Mouse (Mus musculus): ENCODE measurements around the gene Slc9a3r1. TPM values are rescaled to one million over a fixed set of nuclear protein-coding genes. Genes with fewer than 3 reads are reported as not detected.

Slc9a3r1 gene
- polyA plus RNA-seq, 1 experiment: 51.5 TPM

GRCm38 (mm10) chr11:115208776-115209732, 45.9 kb downstream of the Slc9a3r1 start:
- WGBS: 73% methylated on average over 25 of the region's 25 CpGs
- TF ChIP-seq CTCF (IDR thresholded peaks at IDR 0.05; ENCODE audit: extremely low read depth, insufficient read depth, insufficient read length, insufficient replicate concordance) (no peak), POLR2A (IDR thresholded peaks at IDR 0.05; ENCODE audit: low read depth, low read length) (no peak)
- Histone ChIP-seq H3K4me3 (ENCODE audit: extremely low read depth, insufficient read depth, insufficient read length) (no peak overlapping the region), H3K27me3 (ENCODE audit: control insufficient read depth, insufficient read depth, low read length) (no peaks in the 10 kb centered on the region), H3K4me1 (ENCODE audit: control insufficient read depth, insufficient read depth, insufficient read length) (no peaks in the 10 kb centered on the region), H3K27ac (ENCODE audit: insufficient read depth, low read length) (no peak overlapping the region), H3K36me3 (ENCODE audit: control insufficient read depth, insufficient read depth, low read length) (peaks cover 35% of the 10 kb centered on the region)
- no peak for DNase-seq (ENCODE audit: low read depth in 1 of 2, low spot score in 2 of 2)

- no peaks in the 10 kb centered on the region for H3K27me3 ChIP-seq (ENCODE audit: control insufficient read depth, insufficient read depth, low read length)
- TF ChIP-seq POLR2A (IDR thresholded peaks at IDR 0.05; ENCODE audit: low read depth, low read length) (no peak), CTCF (IDR thresholded peaks at IDR 0.05; ENCODE audit: extremely low read depth, insufficient read depth, insufficient read length, insufficient replicate concordance) (no peak)
- WGBS: 96% methylated on average over 7 of the region's 7 CpGs
- DNase-seq (ENCODE audit: low read depth in 1 of 2, low spot score in 2 of 2): no peak
- H3K4me1 ChIP-seq (ENCODE audit: control insufficient read depth, insufficient read depth, insufficient read length): no peaks in the 10 kb centered on the region
- no peak overlapping the region for H3K27ac ChIP-seq (ENCODE audit: insufficient read depth, low read length)
- no peak overlapping the region for H3K4me3 ChIP-seq (ENCODE audit: extremely low read depth, insufficient read depth, insufficient read length)
- H3K36me3 ChIP-seq (ENCODE audit: control insufficient read depth, insufficient read depth, low read length): peaks cover 33% of the 10 kb centered on the region
These were observed 46.8 kb downstream of the Slc9a3r1 start for GRCm38 (mm10) chr11:115209958-115210357.

DNA sequence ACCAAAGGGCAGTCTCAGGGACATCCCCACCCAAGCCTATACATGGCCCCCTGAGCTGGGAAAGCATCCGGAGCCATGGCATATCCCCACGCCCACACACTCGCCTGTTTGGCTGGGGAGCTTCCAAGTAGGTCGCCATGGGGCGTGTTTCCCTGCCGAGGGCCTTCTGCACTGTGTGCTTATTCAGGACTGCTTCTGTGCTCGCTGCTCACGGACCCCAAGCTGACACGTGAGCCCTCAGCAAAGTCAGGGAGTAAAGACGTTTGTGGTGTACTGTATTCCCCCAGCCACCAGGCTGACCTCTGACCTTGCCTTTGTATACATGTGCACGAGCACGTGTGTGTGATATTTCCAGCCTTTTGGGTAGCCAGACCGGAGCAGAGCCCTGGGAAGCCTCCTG, 49.0 kb downstream of the Slc9a3r1 start:
- no peak overlapping the region for H3K4me3 ChIP-seq (ENCODE audit: extremely low read depth, insufficient read depth, insufficient read length)
- H3K27me3 ChIP-seq (ENCODE audit: control insufficient read depth, insufficient read depth, low read length): no peaks in the 10 kb centered on the region
- TF ChIP-seq CTCF (IDR thresholded peaks at IDR 0.05; ENCODE audit: extremely low read depth, insufficient read depth, insufficient read length, insufficient replicate concordance): no peak
- TF ChIP-seq POLR2A (IDR thresholded peaks at IDR 0.05; ENCODE audit: low read depth, low read length): no peak
- H3K27ac ChIP-seq (ENCODE audit: insufficient read depth, low read length): no peak overlapping the region
- no peak for DNase-seq (ENCODE audit: low read depth in 1 of 2, low spot score in 2 of 2)
- H3K4me1 ChIP-seq (ENCODE audit: control insufficient read depth, insufficient read depth, insufficient read length): no peaks in the 10 kb centered on the region
- H3K36me3 ChIP-seq (ENCODE audit: control insufficient read depth, insufficient read depth, low read length): peaks cover 12% of the 10 kb centered on the region
- WGBS: 90% methylated on average over 13 of the region's 13 CpGs

DNA sequence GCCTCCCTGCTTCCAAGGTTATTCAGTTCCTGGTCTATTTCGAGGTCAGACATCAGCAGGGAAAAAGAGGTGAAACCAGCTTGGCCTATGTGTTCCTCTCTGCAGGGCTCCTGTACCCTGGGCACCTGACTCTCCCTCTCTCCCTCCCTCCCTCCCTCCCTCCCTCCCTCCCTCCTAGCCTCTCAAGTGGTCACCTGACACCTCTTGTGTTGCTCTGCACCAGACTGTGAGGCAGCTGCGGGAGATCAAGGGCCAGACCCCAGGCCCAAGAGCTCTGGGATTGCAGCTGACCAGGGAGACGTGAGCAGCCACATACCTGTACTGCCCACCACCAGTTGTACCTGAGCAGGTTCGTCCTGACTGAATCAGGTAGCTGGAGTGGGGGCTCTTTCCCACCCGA, 52.0 kb downstream of the Slc9a3r1 start:
- H3K36me3 ChIP-seq (ENCODE audit: control insufficient read depth, insufficient read depth, low read length): no peaks in the 10 kb centered on the region; the same call in 1 of the 2 replicates
- no peak for DNase-seq (ENCODE audit: low read depth in 1 of 2, low spot score in 2 of 2)
- H3K27ac ChIP-seq (ENCODE audit: insufficient read depth, low read length): no peak overlapping the region
- H3K27me3 ChIP-seq (ENCODE audit: control insufficient read depth, insufficient read depth, low read length): no peaks in the 10 kb centered on the region
- no peaks in the 10 kb centered on the region for H3K4me1 ChIP-seq (ENCODE audit: control insufficient read depth, insufficient read depth, insufficient read length)
- no peak overlapping the region for H3K4me3 ChIP-seq (ENCODE audit: extremely low read depth, insufficient read depth, insufficient read length)
- TF ChIP-seq POLR2A (IDR thresholded peaks at IDR 0.05; ENCODE audit: low read depth, low read length): no peak
- TF ChIP-seq CTCF (IDR thresholded peaks at IDR 0.05; ENCODE audit: extremely low read depth, insufficient read depth, insufficient read length, insufficient replicate concordance): no peak
- 83% methylated on average over 5 of the region's 5 CpGs for WGBS

- Histone ChIP-seq H3K27me3 (ENCODE audit: control insufficient read depth, insufficient read depth, low read length) (no peaks in the 10 kb centered on the region), H3K4me3 (ENCODE audit: extremely low read depth, insufficient read depth, insufficient read length) (no peak overlapping the region), H3K4me1 (ENCODE audit: control insufficient read depth, insufficient read depth, insufficient read length) (no peaks in the 10 kb centered on the region), H3K27ac (ENCODE audit: insufficient read depth, low read length) (no peak overlapping the region), H3K36me3 (ENCODE audit: control insufficient read depth, insufficient read depth, low read length) (no peaks in the 10 kb centered on the region; the same call in 1 of the 2 replicates)
- WGBS: 62% methylated on average over 18 of the region's 18 CpGs
- TF ChIP-seq CTCF (IDR thresholded peaks at IDR 0.05; ENCODE audit: extremely low read depth, insufficient read depth, insufficient read length, insufficient replicate concordance) (no peak), POLR2A (IDR thresholded peaks at IDR 0.05; ENCODE audit: low read depth, low read length) (no peak)
- no peak for DNase-seq (ENCODE audit: low read depth in 1 of 2, low spot score in 2 of 2)
These were observed 54.6 kb downstream of the Slc9a3r1 start for GRCm38 (mm10) chr11:115217439-115218410.

- WGBS: 79% methylated on average over 9 of the region's 9 CpGs
- Histone ChIP-seq H3K4me1 (ENCODE audit: control insufficient read depth, insufficient read depth, insufficient read length) (no peaks in the 10 kb centered on the region; the same call in 1 of the 2 replicates), H3K27ac (ENCODE audit: insufficient read depth, low read length) (no peak overlapping the region), H3K36me3 (ENCODE audit: control insufficient read depth, insufficient read depth, low read length) (no peaks in the 10 kb centered on the region; the same call in 1 of the 2 replicates), H3K4me3 (ENCODE audit: extremely low read depth, insufficient read depth, insufficient read length) (no peak overlapping the region), H3K27me3 (ENCODE audit: control insufficient read depth, insufficient read depth, low read length) (no peaks in the 10 kb centered on the region)
- no peak for TF ChIP-seq CTCF (IDR thresholded peaks at IDR 0.05; ENCODE audit: extremely low read depth, insufficient read depth, insufficient read length, insufficient replicate concordance)
- TF ChIP-seq POLR2A (IDR thresholded peaks at IDR 0.05; ENCODE audit: low read depth, low read length): no peak
- DNase-seq (ENCODE audit: low read depth in 1 of 2, low spot score in 2 of 2): no peak
These were observed 56.1 kb downstream of the Slc9a3r1 start for GRCm38 (mm10) chr11:115219263-115219662.

All from spleen, adult 2 months (tissue).